Mouse (Mus musculus) embryo, embryonic 11 days (tissue): ENCODE data around the gene Slc19a1.

ENCODE experiments used
- DNase-seq: peaks from one replicate; pipeline ENCODE4 v3.0.0-alpha.2; 2015

Slc19a1 gene

GRCm38 (mm10) chr10:77033323-77034025, 1.4 kb downstream of the Slc19a1 start:
- peak; percentile 52 for DNase-seq

GRCm38 (mm10) chr10:77035487-77035886, 3.4 kb downstream of the Slc19a1 start:
- DNase-seq, result no peak

DNA sequence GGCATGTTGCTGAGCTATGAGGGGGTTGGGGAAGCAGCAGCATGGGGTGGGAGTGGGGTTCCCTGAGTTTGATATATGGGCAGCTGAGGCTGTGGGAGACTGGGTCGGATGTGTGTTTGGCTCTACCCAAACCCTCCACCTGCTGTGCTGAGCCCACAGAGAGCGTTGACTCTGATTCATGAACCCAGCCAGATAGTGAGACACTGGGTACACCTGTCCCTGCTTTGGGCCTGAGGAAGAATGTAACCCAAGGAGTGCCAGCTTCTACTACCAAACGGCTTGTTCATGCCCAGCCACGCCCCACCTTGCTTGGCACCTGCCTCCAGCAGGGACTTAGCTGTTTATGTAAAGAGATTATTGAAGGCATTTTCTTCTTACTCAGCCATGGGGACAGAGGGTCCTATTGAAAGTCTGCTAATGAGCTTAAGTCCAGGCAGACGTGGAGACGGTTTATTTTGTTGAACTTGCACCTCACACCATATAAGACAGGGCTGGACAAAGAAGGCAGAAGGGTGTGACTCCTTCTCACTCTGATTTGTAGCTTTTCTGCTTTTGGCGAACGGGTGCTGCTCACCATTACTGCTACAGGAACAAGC, 6.6 kb downstream of the Slc19a1 start:
- no peak for DNase-seq

DNA sequence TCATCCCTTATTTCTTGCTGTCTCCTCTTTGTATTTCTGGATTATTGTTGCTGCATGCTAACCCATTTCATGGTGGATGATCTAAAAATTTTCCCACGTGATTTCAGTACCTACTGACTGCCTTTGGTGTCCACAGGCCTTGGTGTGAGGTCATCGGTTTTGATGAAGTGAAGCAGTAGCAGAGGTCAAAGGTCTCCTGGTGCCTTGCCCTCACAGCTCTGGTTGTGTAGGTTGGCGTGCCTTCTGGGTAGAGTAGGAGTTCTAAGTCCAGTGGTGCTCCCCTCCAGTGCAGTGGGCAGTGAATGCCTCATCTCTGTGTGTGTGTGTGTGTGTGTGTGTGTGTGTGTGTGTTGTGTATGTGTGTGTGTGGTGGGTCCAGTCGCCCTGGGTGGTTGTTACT, 16.2 kb downstream of the Slc19a1 start:
- no peak for DNase-seq

DNA sequence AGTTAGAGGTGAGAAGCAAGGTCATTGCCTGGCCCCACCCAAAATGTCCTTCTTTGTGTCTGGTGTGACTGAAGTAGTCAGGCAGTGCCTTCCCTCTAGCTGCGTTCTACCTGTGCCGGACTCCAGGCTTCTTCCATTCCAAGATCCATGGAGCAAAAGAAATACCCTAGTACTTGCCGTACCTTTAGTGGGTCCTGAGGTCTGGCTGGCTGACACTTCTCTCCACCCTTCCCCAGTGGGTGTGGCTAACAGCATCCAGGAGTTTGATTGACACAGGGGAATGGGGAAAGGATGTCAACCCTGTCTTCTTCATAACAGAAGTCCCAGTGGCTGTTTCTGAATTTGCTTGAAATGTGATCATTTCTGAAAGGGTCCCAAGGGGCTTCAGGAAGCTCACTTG, 16.6 kb downstream of the Slc19a1 start:
- no peak for DNase-seq

DNA sequence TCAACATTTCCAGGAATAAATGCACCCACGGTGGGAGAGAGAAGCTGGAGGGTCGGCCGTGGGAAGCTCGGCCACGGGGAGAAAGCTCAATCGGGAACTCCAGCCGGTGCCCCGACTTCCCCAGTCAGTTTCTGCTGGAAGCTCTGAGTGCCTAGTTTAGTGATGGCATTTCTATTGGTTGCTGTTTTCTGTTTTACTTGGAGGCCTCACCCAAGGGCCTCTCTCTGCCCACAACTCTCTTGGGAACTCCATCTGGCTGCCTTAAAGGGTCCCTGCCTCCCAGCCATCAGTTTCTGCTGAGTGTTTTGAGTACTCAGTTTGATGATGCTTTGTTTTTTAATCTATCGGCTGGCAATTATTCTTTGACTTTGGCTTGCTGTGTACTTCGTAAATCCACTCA, 24.7 kb downstream of the Slc19a1 start:
- no peak for DNase-seq

GRCm38 (mm10) chr10:77061426-77061825, 29.4 kb downstream of the Slc19a1 start:
- no peak for DNase-seq

DNA sequence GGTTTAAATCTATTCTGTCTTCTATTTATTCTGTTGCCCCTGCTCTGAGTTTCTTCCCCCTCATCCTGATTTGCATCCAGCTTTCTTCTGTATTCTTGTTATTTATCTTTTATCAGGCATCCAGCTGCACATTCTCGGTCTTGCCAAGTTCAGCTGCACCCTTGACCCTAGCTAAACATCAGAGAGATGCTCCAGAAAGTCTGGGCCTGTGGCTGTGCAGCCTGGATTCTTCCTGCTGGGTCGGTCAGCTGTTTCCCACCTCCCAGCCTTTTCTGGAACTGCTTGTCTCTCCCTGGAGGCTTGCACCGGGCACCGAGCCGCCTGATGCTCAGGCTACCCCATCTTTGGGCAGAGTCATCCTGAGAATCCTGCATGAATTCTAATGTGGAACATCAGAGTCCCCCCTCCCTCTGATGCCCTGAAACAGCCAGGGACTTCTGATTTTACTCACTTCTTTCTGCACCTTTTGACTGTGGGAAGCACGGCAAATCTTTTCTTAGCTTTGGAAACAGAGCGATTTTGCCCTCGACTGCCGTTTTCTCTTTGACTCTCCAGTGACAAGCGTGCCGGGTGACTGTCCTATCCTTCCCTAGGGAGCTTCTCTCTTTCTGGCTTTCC, 30.5 kb downstream of the Slc19a1 start:
- no peak for DNase-seq

DNA sequence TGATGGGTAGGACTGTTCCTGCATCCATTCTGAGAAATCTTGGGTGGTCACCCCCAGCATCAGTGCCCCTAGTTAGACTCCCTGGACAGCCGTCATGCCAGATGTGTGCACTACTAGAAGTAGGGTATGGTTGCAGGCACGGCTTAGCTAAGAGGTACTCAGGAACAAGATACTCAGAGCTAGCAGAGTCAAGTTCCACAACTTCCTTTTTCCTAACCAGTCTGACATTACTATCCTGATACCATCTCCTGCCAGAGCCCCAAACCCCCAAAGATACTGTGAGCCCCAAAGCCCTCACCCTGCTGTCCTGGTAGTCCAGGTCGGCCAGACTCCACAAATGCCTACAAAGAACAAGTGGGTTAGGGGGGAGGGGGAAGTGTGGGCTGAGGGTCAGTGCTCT, 32.2 kb downstream of the Slc19a1 start:
- no peak for DNase-seq

DNA sequence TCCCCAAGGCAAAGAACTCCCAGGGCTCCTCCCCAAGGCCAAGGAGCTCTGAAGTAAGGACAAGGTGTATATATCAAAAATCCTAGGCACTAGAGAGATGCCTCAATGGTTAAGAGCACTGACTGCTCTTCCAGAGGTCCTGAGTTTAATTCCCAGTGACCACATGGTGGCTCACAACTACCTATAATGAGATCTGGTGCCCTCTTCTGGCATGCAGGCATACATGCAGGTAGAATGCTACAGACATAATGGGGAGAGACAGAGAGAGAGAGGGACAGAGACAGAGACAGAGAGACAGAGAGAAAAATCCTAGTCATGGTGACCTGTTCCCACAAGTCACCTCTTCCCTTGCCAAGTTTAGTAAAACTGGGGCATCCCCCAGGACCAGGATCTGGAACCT, 32.6 kb downstream of the Slc19a1 start:
- DNase-seq, result no peak

DNA sequence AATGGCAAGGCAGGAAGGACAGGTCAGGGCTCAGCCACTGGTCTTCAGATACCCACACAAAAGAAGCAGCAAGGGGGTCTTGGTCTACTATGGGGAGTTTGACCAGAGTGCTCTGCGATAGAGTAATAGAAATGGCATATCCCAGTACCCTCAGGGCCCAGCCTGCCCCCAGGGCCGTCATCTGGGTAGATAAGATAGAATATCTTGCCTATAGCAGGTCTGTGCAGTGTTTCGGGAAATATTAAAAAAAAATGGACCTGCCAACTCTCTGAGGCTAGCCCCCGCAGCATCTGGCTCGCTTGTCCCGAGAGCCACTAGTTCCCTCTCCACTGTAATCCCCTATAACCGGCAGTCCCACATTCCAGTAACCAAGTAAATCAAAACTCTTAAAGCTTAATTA, 36.4 kb downstream of the Slc19a1 start:
- DNase-seq, result no peak

- peak; percentile 67 for DNase-seq
These were observed 38.0 kb downstream of the Slc19a1 start for GRCm38 (mm10) chr10:77070072-77070471.

- no peak for DNase-seq
These were observed 42.4 kb downstream of the Slc19a1 start for GRCm38 (mm10) chr10:77074276-77074974.

- no peak for DNase-seq
These were observed 46.4 kb downstream of the Slc19a1 start for GRCm38 (mm10) chr10:77078456-77078855.

DNA sequence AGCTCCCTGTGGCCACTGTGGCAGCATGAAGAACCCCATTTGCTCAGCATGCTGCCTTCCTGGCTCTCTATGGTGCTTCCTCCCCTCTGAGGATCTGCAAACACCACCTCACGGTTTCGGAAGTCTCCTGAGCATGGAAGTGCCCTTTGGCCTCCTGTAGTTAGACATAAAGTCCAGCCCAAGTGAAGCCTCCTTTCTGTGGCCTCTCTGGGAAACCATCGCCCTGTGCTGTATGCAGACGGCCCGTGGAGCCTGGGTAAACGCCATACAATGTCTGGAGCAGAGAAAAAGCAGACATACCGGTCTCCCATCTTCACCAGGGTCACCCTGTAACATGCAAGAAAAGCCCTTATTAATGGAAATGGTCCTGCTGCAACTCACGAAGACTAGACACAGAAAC, 46.9 kb downstream of the Slc19a1 start:
- no peak for DNase-seq

GRCm38 (mm10) chr10:77082453-77082852, 50.4 kb downstream of the Slc19a1 start:
- peak; percentile 78 for DNase-seq

DNA sequence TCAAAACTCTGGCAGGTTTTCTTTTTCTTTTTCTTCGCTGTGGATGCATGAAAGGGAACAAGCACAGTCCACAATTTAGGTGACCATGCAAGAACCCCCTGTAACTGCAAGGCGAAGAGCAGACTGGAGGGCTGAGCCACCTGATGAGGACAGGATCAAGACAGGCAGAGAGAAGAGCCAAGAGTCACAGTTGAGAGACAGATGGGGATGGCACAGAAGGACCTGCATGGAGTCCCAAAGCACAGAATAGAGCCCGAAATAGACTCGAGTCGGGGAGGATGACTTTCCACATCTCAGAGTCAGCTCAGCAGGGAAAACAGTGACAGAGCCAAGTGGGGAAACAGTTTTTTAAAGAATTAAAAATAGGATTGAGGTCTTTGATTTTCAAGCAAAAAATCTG, 50.9 kb downstream of the Slc19a1 start:
- DNase-seq, result no peak

DNA sequence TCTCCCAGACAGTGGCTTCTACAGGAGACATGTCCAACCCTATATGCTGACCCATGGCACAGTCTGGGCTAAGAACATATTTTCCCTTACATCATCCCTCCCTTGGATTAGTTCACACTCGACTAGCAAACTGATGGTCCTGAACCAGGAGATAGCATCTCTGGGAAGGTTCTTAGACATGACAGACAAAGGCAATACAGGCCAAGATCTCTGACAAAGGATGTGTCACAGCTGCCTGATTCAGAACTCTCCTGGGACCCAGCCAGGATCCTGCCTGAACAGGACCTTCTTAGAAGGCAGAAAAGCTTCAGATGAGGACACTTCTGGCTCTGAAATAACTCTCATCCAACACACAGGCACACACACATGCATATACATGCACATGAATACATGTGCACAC, 52.5 kb downstream of the Slc19a1 start:
- no peak for DNase-seq

- peak; percentile 33 for DNase-seq
These were observed 57.3 kb downstream of the Slc19a1 start for GRCm38 (mm10) chr10:77089336-77089735.

- no peak for DNase-seq
These were observed 58.0 kb downstream of the Slc19a1 start for GRCm38 (mm10) chr10:77090063-77090462.

DNA sequence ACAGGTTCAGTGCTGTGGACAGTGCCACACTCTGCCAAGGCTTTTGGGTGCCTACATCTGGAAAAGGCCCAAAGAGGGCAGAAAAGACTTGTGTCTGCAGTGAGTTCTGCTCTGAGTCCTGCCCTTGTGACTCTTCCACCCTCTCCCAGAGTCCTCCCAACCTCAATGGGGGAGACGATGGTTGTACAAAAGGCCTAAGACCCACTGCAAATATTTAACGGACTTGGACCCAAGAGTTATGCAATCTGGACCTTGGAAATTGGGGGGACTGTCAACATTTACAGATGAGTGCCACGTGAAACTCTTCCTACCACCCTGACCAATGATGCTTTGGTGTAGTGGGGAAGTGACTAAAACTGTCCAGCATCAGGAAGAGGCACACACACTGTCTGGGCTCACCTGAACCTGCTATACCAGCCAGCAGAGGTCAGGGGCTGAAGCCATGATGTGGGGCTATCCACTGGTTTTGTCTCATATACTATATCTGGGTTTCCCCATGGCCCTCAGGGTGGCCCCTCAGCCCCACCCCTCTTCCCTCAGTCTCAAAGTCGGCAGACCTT, 59.6 kb downstream of the Slc19a1 start:
- DNase-seq, result no peak

GRCm38 (mm10) chr10:77093817-77094216, 61.8 kb downstream of the Slc19a1 start:
- DNase-seq, result no peak

GRCm38 (mm10) chr10:77095666-77096065, 63.6 kb downstream of the Slc19a1 start:
- no peak for DNase-seq
